Mouse (Mus musculus) granulocyte monocyte progenitor cell, adult 5-6 weeks (primary cell): ENCODE data around the gene Nos1ap. TPM values are rescaled to one million over a fixed set of nuclear protein-coding genes. Genes with fewer than 3 reads are reported as not detected.
A peak's percentile ranks its signal among the peaks of the same experiment; 100 is the strongest.

ENCODE experiments used
- ATAC-seq: replicated peaks from 2 replicates; pipeline ENCODE4 v1.8.0; 2016; ENCODE audit warnings: mild to moderate bottlenecking, moderate TSS enrichment, inconsistent platforms; ENCODE audit not compliant: poor library complexity, severe bottlenecking
- total RNA-seq, 2 experiments: library from RNA; stranded (forward) in 1 of 2; stranded (reverse) in 1 of 2; fragments of 200-712, 200-1000 nt in 1 of 2; fragments of >200 nt in 1 of 2; fragmentation: Nextera tagmentation in 1 of 2; gene quantifications; 2 replicates each; pipeline ENCODE4 v1.2.3; 2014 to 2017

Gene Nos1ap
- total RNA-seq, 2 experiments from 2014 or later, result 3.7 to 11.5 TPM

GRCm38 (mm10) chr1:170477636-170478600 is 111.7 kb downstream of the Nos1ap start:
- ATAC-seq, result peak; percentile 81

GRCm38 (mm10) chr1:170473460-170473859 is 116.2 kb downstream of the Nos1ap start:
- ATAC-seq, result no peak

GRCm38 (mm10) chr1:170472861-170473260 is 116.8 kb downstream of the Nos1ap start:
- ATAC-seq, result no peak

- ATAC-seq, result peak; percentile 80
Observed at GRCm38 (mm10) chr1:170466099-170467009, 123.3 kb downstream of the Nos1ap start.

- no peak for ATAC-seq
Observed at GRCm38 (mm10) chr1:170462140-170462539, 127.5 kb downstream of the Nos1ap start.

GRCm38 (mm10) chr1:170459896-170460602 is 129.6 kb downstream of the Nos1ap start:
- ATAC-seq, result no peak

- no peak for ATAC-seq
Observed at GRCm38 (mm10) chr1:170457673-170458072, 132.0 kb downstream of the Nos1ap start.

GRCm38 (mm10) chr1:170455910-170456700 is 133.6 kb downstream of the Nos1ap start:
- ATAC-seq, result no peak

- ATAC-seq, result no peak
Observed at GRCm38 (mm10) chr1:170455387-170455786, 134.3 kb downstream of the Nos1ap start.

- no peak for ATAC-seq
Observed at GRCm38 (mm10) chr1:170453455-170453854, 136.2 kb downstream of the Nos1ap start.

- ATAC-seq, result no peak
Observed at GRCm38 (mm10) chr1:170448244-170448643, 141.4 kb downstream of the Nos1ap start.

GRCm38 (mm10) chr1:170445458-170445857 is 144.2 kb downstream of the Nos1ap start:
- no peak for ATAC-seq

GRCm38 (mm10) chr1:170440367-170440766 is 149.3 kb downstream of the Nos1ap start:
- ATAC-seq, result no peak

- ATAC-seq, result no peak
Observed at GRCm38 (mm10) chr1:170438471-170439151, 151.1 kb downstream of the Nos1ap start.

GRCm38 (mm10) chr1:170434146-170434545 is 155.5 kb downstream of the Nos1ap start:
- ATAC-seq, result no peak

- no peak for ATAC-seq
Observed at GRCm38 (mm10) chr1:170433661-170434060, 156.0 kb downstream of the Nos1ap start.

GRCm38 (mm10) chr1:170432288-170432687 is 157.4 kb downstream of the Nos1ap start:
- no peak for ATAC-seq

- ATAC-seq, result no peak
Observed at GRCm38 (mm10) chr1:170431312-170431711, 158.3 kb downstream of the Nos1ap start.

- ATAC-seq, result no peak
Observed at GRCm38 (mm10) chr1:170430660-170431059, 159.0 kb downstream of the Nos1ap start.
